Mouse (Mus musculus): Measurements from ENCODE around the gene Ssbp2. TPM values are rescaled to one million over a fixed set of nuclear protein-coding genes. Genes with fewer than 3 reads are reported as not detected.
A peak's percentile ranks its signal among the peaks of the same experiment; 100 is the strongest.

Ssbp2 gene
- polyA plus RNA-seq, 1 experiment, result 125 TPM

DNA sequence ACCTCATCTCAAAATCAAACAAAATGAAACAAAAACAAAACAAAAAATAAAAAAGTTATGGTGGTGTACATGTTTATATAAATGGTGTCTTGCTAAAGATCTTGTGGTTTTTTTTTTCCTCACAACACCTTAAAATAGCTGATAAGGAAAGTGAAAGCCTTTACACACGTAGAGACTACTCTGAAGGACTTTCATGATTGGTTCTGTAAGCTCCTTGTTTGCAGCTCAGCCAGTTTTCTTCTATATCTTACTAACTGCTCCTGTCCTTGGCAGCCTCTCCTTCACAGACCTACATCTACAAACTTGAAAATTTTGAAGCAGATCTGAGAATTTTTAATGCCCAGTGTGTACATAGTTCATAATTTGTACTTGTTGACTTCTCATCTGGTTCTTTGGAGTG, 24.2 kb downstream of the Ssbp2 start:
- Histone ChIP-seq H3K27me3 (ENCODE audit: control insufficient read depth, insufficient read depth, low read length) (no peaks in the 10 kb centered on the region), H3K4me3 (ENCODE audit: control insufficient read depth, insufficient read depth, low read length) (no peak overlapping the region), H3K36me3 (ENCODE audit: control insufficient read depth, insufficient read depth, low read length) (no peaks in the 10 kb centered on the region), H3K27ac (ENCODE audit: control insufficient read depth, insufficient read depth, low read length) (peak overlapping the region; percentile 91), H3K4me1 (replicated peaks; ENCODE audit: control insufficient read depth, insufficient read depth, low read length) (peaks cover 12% of the 10 kb centered on the region)
- no peak for DNase-seq
- WGBS, result 0% methylated on average over 1 of the region's 1 CpGs
- TF ChIP-seq POLR2A (IDR thresholded peaks at IDR 0.05; ENCODE audit: control insufficient read depth, extremely low read depth, insufficient read depth, low read length, poor library complexity), result no peak
- no peak for TF ChIP-seq CTCF (IDR thresholded peaks at IDR 0.05; ENCODE audit: borderline replicate concordance, control insufficient read depth, extremely low read depth, insufficient read depth, low read length, poor library complexity)

DNA sequence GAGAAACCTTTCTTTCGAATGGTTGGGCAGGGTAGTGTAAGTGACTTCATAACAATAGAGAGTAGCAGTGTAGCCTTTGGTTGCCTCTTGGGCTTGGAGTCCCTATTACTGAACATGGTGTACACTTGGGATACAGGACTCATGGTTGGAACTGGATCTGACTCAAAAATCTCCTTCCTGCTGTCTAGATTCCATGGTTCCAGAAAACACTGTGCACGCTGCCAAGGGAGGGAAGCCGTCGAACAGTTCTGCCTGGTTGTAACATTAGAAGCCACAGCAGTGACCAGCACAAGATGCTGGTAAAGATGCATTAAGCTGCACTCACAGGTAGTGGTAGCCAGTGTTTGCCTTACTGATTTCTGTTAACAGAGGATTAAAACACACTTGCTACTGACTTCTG, 32.0 kb downstream of the Ssbp2 start:
- H3K4me1 ChIP-seq (replicated peaks; ENCODE audit: control insufficient read depth, insufficient read depth, low read length), result peaks cover 10% of the 10 kb centered on the region
- H3K27me3 ChIP-seq (ENCODE audit: control insufficient read depth, insufficient read depth, low read length), result no peaks in the 10 kb centered on the region
- WGBS, result 93% methylated on average over 4 of the region's 4 CpGs
- no peaks in the 10 kb centered on the region for H3K36me3 ChIP-seq (ENCODE audit: control insufficient read depth, insufficient read depth, low read length)
- DNase-seq, result no peak
- no peak overlapping the region for H3K4me3 ChIP-seq (ENCODE audit: control insufficient read depth, insufficient read depth, low read length)
- TF ChIP-seq CTCF (IDR thresholded peaks at IDR 0.05; ENCODE audit: borderline replicate concordance, control insufficient read depth, extremely low read depth, insufficient read depth, low read length, poor library complexity) (no peak), POLR2A (IDR thresholded peaks at IDR 0.05; ENCODE audit: control insufficient read depth, extremely low read depth, insufficient read depth, low read length, poor library complexity) (no peak)
- H3K27ac ChIP-seq (ENCODE audit: control insufficient read depth, insufficient read depth, low read length), result no peak overlapping the region

DNA sequence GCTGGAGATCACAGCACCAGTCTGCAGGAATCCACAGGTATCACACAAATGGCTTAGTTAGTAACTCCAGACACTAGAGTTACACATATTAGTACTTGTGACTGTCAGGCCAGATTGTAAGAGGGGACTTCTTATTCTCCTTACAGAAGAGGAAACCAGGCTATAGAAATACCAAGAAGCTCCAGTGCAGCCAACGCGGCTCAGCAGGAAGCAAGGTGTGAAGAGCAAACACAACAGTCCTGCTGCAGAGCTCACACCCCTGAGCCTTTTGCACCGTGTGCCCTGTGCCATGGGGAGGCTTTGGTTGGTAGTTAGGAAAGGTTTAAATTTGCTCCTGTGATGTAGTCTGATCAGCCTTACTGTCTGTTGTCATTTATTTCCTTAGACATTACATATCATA, 37.0 kb downstream of the Ssbp2 start:
- Histone ChIP-seq H3K4me1 (replicated peaks; ENCODE audit: control insufficient read depth, insufficient read depth, low read length) (peaks cover 8% of the 10 kb centered on the region), H3K27ac (ENCODE audit: control insufficient read depth, insufficient read depth, low read length) (no peak overlapping the region), H3K27me3 (ENCODE audit: control insufficient read depth, insufficient read depth, low read length) (no peaks in the 10 kb centered on the region), H3K36me3 (ENCODE audit: control insufficient read depth, insufficient read depth, low read length) (0 out of 2 replicates have a peak, but pooled peaks cover 4% of the 10 kb centered on the region), H3K4me3 (ENCODE audit: control insufficient read depth, insufficient read depth, low read length) (no peak overlapping the region)
- TF ChIP-seq POLR2A (IDR thresholded peaks at IDR 0.05; ENCODE audit: control insufficient read depth, extremely low read depth, insufficient read depth, low read length, poor library complexity) (no peak), CTCF (IDR thresholded peaks at IDR 0.05; ENCODE audit: borderline replicate concordance, control insufficient read depth, extremely low read depth, insufficient read depth, low read length, poor library complexity) (no peak)
- WGBS, result 51% methylated on average over 3 of the region's 3 CpGs
- no peak for DNase-seq

DNA sequence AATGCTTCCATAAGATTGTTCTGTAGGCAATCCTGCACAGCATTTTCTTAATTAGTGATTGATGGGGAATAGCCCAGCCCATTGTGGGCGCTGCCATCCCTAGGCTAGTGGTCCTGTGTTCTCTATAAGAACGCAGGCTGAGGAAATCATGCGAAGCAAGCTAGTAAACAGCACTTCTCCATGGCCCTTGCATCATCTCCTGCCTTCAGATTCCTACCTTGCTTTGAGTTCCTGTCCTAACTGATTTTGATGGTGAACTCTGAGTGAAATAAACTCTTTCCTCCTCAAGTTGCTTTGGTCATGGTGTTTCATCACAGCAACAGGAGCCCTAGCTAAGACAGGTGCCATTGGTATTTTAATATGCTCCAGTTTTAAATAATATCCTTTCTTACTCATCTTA, 41.7 kb downstream of the Ssbp2 start:
- WGBS, result over 99% methylated on average over 3 of the region's 3 CpGs
- Histone ChIP-seq H3K27me3 (ENCODE audit: control insufficient read depth, insufficient read depth, low read length) (no peaks in the 10 kb centered on the region), H3K36me3 (ENCODE audit: control insufficient read depth, insufficient read depth, low read length) (0 out of 2 replicates have a peak, but pooled peaks cover 4% of the 10 kb centered on the region), H3K4me1 (replicated peaks; ENCODE audit: control insufficient read depth, insufficient read depth, low read length) (peaks cover 10% of the 10 kb centered on the region), H3K27ac (ENCODE audit: control insufficient read depth, insufficient read depth, low read length) (no peak overlapping the region), H3K4me3 (ENCODE audit: control insufficient read depth, insufficient read depth, low read length) (no peak overlapping the region)
- no peak for TF ChIP-seq POLR2A (IDR thresholded peaks at IDR 0.05; ENCODE audit: control insufficient read depth, extremely low read depth, insufficient read depth, low read length, poor library complexity)
- no peak for TF ChIP-seq CTCF (IDR thresholded peaks at IDR 0.05; ENCODE audit: borderline replicate concordance, control insufficient read depth, extremely low read depth, insufficient read depth, low read length, poor library complexity)
- no peak for DNase-seq

DNA sequence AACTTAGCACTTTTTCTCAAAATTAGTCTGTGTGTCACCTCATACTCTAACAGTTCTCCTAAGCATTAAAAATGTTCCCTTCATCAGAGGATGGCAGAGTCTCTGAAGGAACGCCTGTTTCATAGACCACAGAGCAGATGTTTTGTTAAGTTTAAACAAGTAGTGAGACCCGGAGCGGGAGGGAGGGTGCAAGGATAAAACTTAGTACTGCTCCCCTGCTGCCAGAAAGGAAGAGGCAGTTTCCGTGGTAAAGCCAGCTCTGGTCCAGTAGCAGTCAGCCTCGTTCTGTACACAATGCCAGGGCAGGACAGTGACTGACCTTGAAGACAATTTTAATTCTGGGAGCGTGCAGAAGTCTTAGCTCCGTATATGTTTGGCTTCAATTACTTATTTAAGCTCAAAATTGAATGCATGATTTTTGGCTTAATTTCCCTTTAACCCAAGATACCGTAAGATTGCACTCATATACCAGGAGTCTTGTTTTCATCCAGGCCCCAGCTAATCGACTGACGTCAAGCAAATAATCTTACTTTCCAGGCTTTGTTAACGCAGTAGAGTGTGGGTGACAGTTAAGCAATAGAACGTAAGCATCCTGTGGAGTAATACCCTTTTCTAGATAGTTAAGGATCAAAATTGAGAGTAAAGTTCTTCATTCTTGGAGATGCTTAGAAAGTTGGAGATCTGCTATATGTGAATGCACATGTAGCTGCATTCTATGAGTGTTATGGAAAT, 42.7 kb downstream of the Ssbp2 start:
- Histone ChIP-seq H3K27ac (ENCODE audit: control insufficient read depth, insufficient read depth, low read length) (peak overlapping the region; percentile 19), H3K4me3 (ENCODE audit: control insufficient read depth, insufficient read depth, low read length) (no peak overlapping the region), H3K27me3 (ENCODE audit: control insufficient read depth, insufficient read depth, low read length) (no peaks in the 10 kb centered on the region), H3K36me3 (ENCODE audit: control insufficient read depth, insufficient read depth, low read length) (0 out of 2 replicates have a peak, but pooled peaks cover 4% of the 10 kb centered on the region), H3K4me1 (replicated peaks; ENCODE audit: control insufficient read depth, insufficient read depth, low read length) (peaks cover 8% of the 10 kb centered on the region)
- no peak for TF ChIP-seq POLR2A (IDR thresholded peaks at IDR 0.05; ENCODE audit: control insufficient read depth, extremely low read depth, insufficient read depth, low read length, poor library complexity)
- TF ChIP-seq CTCF (IDR thresholded peaks at IDR 0.05; ENCODE audit: borderline replicate concordance, control insufficient read depth, extremely low read depth, insufficient read depth, low read length, poor library complexity), result no peak
- DNase-seq, result peak; percentile 40
- WGBS, result 38% methylated on average over 12 of the region's 12 CpGs

DNA sequence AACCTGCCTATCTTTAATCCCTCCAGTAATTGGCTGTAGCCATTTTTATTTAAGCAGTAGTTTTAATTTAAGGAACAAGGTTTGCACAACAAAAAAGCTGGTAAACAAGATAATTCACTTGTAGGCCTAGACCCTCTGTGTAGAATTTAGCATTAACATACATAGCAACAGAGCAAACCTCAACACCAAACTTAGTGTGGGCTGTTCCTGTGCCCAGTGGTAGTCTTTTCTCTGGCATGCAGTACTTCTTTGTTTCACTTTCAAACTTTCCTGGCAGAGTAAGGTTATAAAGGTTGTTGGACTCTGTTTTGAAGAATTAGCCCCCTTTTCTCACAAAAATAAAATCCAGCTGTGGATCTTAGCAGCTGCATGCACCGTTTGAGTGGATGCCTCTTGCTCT, 48.9 kb downstream of the Ssbp2 start:
- no peaks in the 10 kb centered on the region for H3K27me3 ChIP-seq (ENCODE audit: control insufficient read depth, insufficient read depth, low read length)

More for the DNA sequence above, 48.9 kb downstream of the Ssbp2 start:
- TF ChIP-seq CTCF (IDR thresholded peaks at IDR 0.05; ENCODE audit: borderline replicate concordance, control insufficient read depth, extremely low read depth, insufficient read depth, low read length, poor library complexity), result no peak
- H3K4me1 ChIP-seq (replicated peaks; ENCODE audit: control insufficient read depth, insufficient read depth, low read length), result peaks cover 19% of the 10 kb centered on the region
- H3K36me3 ChIP-seq (ENCODE audit: control insufficient read depth, insufficient read depth, low read length), result no peaks in the 10 kb centered on the region
- WGBS, result 5% methylated on average over 1 of the region's 1 CpGs
- peak overlapping the region; percentile 60 for H3K27ac ChIP-seq (ENCODE audit: control insufficient read depth, insufficient read depth, low read length)
- no peak overlapping the region for H3K4me3 ChIP-seq (ENCODE audit: control insufficient read depth, insufficient read depth, low read length)
- no peak for DNase-seq

Data from thymus, adult 2 months (tissue).